Mouse (Mus musculus): ENCODE measurements around the gene Zfp280d. TPM values are rescaled to one million over a fixed set of nuclear protein-coding genes. Genes with fewer than 3 reads are reported as not detected.

The Zfp280d gene
- total and polyA plus RNA-seq, 3 experiments, result 5.5 to 22.5 (median 16.6) TPM

DNA sequence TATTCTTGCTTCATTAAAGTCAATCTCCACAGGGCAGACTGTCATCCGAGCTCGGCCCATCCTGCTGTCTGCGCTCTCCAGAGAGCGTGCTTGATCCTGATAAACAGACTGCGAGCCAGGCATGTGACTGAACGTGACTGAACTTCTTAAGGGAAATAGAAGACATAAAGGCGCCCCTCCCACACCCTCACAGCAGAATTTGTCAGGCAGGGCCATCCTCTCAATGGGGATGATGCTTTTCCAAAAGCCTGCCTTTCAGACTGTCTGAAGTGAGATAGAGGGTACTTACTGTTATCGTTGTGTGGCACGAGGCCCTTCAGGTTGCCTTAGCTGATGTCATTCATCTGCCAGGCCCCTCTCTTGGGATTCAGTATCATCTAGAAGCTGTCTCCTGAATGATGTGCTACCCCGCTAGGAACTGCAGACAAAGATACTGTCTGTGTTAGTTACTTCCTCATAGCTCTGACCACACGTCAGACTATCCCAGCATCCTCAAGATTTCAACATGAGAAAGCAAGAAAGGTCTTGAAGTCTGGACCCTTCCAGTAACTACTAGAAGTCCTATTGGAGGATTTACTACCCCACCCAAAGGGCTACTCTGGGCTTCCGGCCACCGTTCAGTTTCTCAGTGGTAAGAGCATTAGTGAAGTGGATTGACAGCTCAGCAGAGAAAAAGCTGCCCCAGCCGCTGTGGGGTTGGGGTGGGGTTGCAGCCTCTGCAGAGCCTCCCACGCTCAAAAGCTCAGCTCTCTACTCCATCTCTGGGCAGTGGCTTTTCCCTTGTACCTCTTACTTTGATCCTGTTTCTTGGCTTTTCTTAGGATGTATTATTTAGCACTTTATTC, 134.9 kb downstream of the Zfp280d start:
- TF ChIP-seq CTCF (IDR thresholded peaks at IDR 0.05) (no peak), EP300 (IDR thresholded peaks at IDR 0.05; ENCODE audit: insufficient read depth, low read depth, low read length) (no peak), POLR2A (IDR thresholded peaks at IDR 0.05; ENCODE audit: insufficient read depth, low read depth, low read length) (no peak)
- H3K27ac ChIP-seq, result no peak overlapping the region
- no peaks in the 10 kb centered on the region for H3K36me3 ChIP-seq (ENCODE audit: control insufficient read depth, insufficient read depth, low read length)
- no peaks in the 10 kb centered on the region for H3K27me3 ChIP-seq (ENCODE audit: control insufficient read depth, insufficient read depth, low read length)
- no peak overlapping the region for H3K4me3 ChIP-seq
- no peaks in the 10 kb centered on the region for H3K79me2 ChIP-seq (replicated peaks; ENCODE audit: control insufficient read depth, insufficient read depth, low read length)
- 31% methylated on average over 15 of the region's 15 CpGs for WGBS
- intact Hi-C loops (cut with DNase I), result loop anchor here (5.0 kb wide), 1 partner anchor 762 kb away; no protein-coding TSS in a partner anchor
- peaks cover 1% of the 10 kb centered on the region; the same call in 1 of the 2 replicates for H3K4me1 ChIP-seq (ENCODE audit: control insufficient read depth, insufficient read depth, low read length)
- no peak for DNase-seq
- no peak overlapping the region for H3K9ac ChIP-seq (ENCODE audit: low read depth, low read length)

DNA sequence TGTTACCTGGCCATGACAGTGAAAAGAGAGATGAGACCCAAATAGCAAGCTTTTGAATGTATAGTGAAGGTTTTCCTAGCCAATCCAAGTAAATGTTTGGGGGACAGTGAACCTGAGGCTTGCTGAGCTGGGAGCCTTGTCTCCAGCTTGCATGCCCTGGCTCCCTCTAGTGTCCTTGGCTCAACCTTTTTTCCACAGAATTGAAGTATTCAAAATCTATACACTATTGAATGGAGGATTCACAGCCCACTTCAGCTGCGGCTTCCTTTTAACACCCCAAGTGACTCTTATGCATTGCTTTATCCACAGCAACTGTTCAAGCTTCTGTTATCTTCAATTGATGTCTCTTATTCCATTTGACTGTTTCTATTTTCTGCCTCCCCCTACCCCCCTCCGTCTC, 137.1 kb downstream of the Zfp280d start:
- Histone ChIP-seq H3K27me3 (ENCODE audit: control insufficient read depth, insufficient read depth, low read length) (no peaks in the 10 kb centered on the region), H3K27ac (no peak overlapping the region), H3K4me3 (no peak overlapping the region), H3K36me3 (ENCODE audit: control insufficient read depth, insufficient read depth, low read length) (no peaks in the 10 kb centered on the region), H3K4me1 (ENCODE audit: control insufficient read depth, insufficient read depth, low read length) (peaks cover 1% of the 10 kb centered on the region; the same call in 1 of the 2 replicates), H3K9ac (ENCODE audit: low read depth, low read length) (no peak overlapping the region), H3K79me2 (replicated peaks; ENCODE audit: control insufficient read depth, insufficient read depth, low read length) (no peaks in the 10 kb centered on the region)
- 83% methylated on average over 2 of the region's 2 CpGs for WGBS
- intact Hi-C loops (cut with DNase I), result no loop called here
- no peak for DNase-seq
- TF ChIP-seq CTCF (IDR thresholded peaks at IDR 0.05) (0 out of 2 replicates have a peak, but pooled peaks have one; percentile 15), EP300 (IDR thresholded peaks at IDR 0.05; ENCODE audit: insufficient read depth, low read depth, low read length) (no peak)

Other genes starting within 250 kb of the Zfp280d start
- gene Tcf12, start 163.0 kb upstream of the Zfp280d start, total RNA-seq (2021), result 10 to 100 TPM; 29.7 to 33.9 TPM
- gene Tcf12, start 163.0 kb upstream of the Zfp280d start, polyA plus RNA-seq (2012; rRNA removed), result 38.0 and 62.8 TPM in 2 replicates
- gene Mns1, start 163.2 kb downstream of the Zfp280d start, total RNA-seq (2021), result under 1 TPM; 0.14 to 0.42 TPM
- gene Mns1, start 163.2 kb downstream of the Zfp280d start, polyA plus RNA-seq (2012; rRNA removed), result 0.06 and 0.16 TPM in 2 replicates
- 1 to 10 TPM; 1.3 to 1.9 TPM for gene Tex9, start 217.4 kb downstream of the Zfp280d start, total RNA-seq (2021)
- 1.2 and 2.1 TPM in 2 replicates for gene Tex9, start 217.4 kb downstream of the Zfp280d start, polyA plus RNA-seq (2012; rRNA removed)

Measured in heart, adult 2 months (tissue).